Mouse (Mus musculus): ENCODE data around the gene Ube2n. TPM values are rescaled to one million over a fixed set of nuclear protein-coding genes. Genes with fewer than 3 reads are reported as not detected.

The Ube2n gene
- polyA plus RNA-seq, 1 experiment from 2014 or later = 277 TPM

DNA sequence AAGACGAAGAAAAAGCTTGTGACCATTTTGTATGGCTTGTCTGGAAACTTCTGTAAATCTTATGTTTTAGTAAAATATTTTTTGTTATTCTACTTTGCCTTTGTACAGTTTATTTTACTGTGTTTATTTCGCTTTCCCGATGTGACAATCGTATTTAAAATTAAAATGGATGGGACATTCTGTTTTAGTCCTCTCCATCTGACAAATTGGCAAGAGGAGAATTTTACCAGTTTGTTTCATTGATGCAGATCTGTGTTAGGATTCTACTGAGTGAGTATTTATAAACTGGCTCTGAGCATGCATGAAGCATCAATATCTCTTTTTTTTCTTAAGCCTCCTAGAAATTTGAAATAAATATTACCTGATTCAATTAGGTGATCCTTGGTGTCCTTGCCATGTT lies 28.0 kb downstream of the Ube2n start:
- WGBS = 83% methylated on average over 4 of the region's 4 CpGs
- ATAC-seq (replicated peaks; ENCODE audit: low FRiP score, low read depth) (no peak), DNase-seq (ENCODE audit: low spot score) (no peak)
- no peak for TF ChIP-seq CTCF (IDR thresholded peaks at IDR 0.05; ENCODE audit: low read depth)
- Histone ChIP-seq H3K4me3 (replicated peaks; ENCODE audit: low read depth, low read length) (no peak overlapping the region), H3K27me3 (ENCODE audit: insufficient read depth, low read length) (no peaks in the 10 kb centered on the region), H3K9ac (ENCODE audit: low read depth, low read length) (no peak overlapping the region), H3K4me1 (replicated peaks; ENCODE audit: insufficient read depth, low read length) (no peaks in the 10 kb centered on the region), H3K27ac (no peak overlapping the region), H3K36me3 (ENCODE audit: insufficient read depth, low read length) (peaks cover 15% of the 10 kb centered on the region; the same call in 1 of the 2 replicates), H3K4me2 (ENCODE audit: low read length) (no peak overlapping the region), H3K9me3 (replicated peaks; ENCODE audit: low read length) (no peaks in the 10 kb centered on the region)

DNA sequence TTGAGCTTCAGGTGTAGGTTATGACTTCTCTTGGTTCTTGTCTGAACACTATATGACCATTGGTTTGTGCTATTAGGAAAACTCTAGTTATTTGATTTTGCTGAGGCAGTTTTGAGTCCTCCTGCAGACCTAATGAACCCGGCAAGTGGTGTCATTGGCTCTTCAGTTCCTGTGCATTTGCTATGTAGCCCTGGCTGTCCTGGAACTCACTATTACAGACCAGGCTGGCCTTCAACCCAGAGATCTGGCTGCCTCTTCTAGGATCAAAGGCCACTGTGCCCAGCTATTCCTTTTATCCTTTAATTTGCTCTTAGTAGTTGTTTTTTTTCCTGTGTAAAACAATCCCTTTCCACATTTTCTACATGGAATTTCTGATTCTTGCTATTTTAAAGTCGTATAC lies 28.4 kb downstream of the Ube2n start:
- Histone ChIP-seq H3K4me2 (ENCODE audit: low read length) (no peak overlapping the region), H3K27me3 (ENCODE audit: insufficient read depth, low read length) (no peaks in the 10 kb centered on the region), H3K27ac (no peak overlapping the region), H3K9ac (ENCODE audit: low read depth, low read length) (no peak overlapping the region), H3K4me1 (replicated peaks; ENCODE audit: insufficient read depth, low read length) (no peaks in the 10 kb centered on the region), H3K4me3 (replicated peaks; ENCODE audit: low read depth, low read length) (no peak overlapping the region), H3K9me3 (replicated peaks; ENCODE audit: low read length) (no peaks in the 10 kb centered on the region), H3K36me3 (ENCODE audit: insufficient read depth, low read length) (peaks cover 17% of the 10 kb centered on the region; the same call in 1 of the 2 replicates)
- 79% methylated on average over 2 of the region's 2 CpGs for WGBS
- TF ChIP-seq CTCF (IDR thresholded peaks at IDR 0.05; ENCODE audit: low read depth) = no peak
- ATAC-seq (replicated peaks; ENCODE audit: low FRiP score, low read depth) (no peak), DNase-seq (ENCODE audit: low spot score) (no peak)

DNA sequence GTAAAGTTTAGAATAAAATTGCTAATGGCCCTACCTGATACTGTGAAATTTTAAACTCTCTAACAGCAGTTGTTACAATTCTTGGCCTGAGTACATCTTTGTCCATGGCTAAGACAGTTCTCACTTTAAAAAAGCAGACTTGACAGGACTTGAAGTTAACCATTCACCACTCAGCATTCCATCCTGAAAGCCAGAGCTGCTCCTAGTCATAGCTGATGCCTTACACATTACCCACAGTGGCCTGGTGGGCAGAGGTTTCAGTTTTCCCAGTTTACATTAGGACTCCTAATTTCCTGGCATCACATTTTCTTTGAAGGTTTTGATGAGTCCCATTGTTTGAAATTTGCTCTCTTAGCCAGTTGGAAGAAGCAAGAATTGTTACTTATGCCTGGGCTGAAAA lies 29.1 kb downstream of the Ube2n start:
- no peak for DNase-seq (ENCODE audit: low spot score)

DNA sequence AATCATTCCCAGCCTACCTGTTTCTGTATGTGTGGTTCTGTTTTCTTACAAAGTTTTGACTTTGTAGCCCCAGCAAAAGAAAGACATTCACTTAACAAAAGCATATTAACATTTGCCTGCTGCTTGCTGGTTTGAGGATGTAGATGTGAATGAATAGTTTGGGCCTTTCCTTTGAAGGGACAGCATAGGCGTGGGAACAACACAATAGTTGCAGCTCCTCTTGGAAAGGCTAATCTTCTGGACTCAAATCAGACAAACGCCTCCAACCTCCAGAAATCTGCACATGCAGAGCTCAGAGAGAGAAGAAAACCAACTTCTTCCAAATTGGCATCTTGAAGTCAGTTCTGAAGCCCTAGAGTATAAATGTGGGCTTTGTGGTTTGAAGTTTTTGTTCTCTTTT lies 29.7 kb downstream of the Ube2n start:
- TF ChIP-seq CTCF (IDR thresholded peaks at IDR 0.05; ENCODE audit: low read depth) = no peak

More for the DNA sequence above, 29.1 kb downstream of the Ube2n start:
- no peaks in the 10 kb centered on the region for H3K4me1 ChIP-seq (replicated peaks; ENCODE audit: insufficient read depth, low read length)
- H3K27ac ChIP-seq = no peak overlapping the region
- H3K9me3 ChIP-seq (replicated peaks; ENCODE audit: low read length) = no peaks in the 10 kb centered on the region
- peaks cover 20% of the 10 kb centered on the region; the same call in 1 of the 2 replicates for H3K36me3 ChIP-seq (ENCODE audit: insufficient read depth, low read length)
- no peak overlapping the region for H3K9ac ChIP-seq (ENCODE audit: low read depth, low read length)
- H3K4me2 ChIP-seq (ENCODE audit: low read length) = no peak overlapping the region
- ATAC-seq (replicated peaks; ENCODE audit: low FRiP score, low read depth) = 0 out of 2 replicates have a peak, but pooled peaks have one; percentile 65
- H3K27me3 ChIP-seq (ENCODE audit: insufficient read depth, low read length) = no peaks in the 10 kb centered on the region
- H3K4me3 ChIP-seq (replicated peaks; ENCODE audit: low read depth, low read length) = no peak overlapping the region
- TF ChIP-seq CTCF (IDR thresholded peaks at IDR 0.05; ENCODE audit: low read depth) = no peak

DNA sequence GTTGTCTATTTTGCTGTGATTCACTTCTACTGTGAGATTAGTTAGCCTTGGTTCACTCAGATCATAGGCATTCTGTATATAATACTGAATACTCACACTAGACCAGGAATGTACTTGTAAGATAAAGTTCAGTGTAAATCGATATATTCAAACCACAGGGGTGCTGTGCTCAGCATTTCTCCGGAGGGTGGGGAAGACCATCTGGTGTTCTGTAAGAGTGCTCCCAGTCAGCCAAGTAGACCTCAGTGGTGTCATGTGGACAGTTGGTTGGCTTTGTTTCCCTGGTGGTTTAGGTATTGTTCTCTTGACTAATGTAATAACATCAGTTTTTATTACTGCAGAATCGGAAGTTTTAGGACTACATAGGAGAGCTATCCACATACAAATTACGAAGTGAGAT lies 30.1 kb downstream of the Ube2n start:
- Histone ChIP-seq H3K27me3 (ENCODE audit: insufficient read depth, low read length) (no peaks in the 10 kb centered on the region), H3K27ac (no peak overlapping the region), H3K9ac (ENCODE audit: low read depth, low read length) (no peak overlapping the region), H3K4me3 (replicated peaks; ENCODE audit: low read depth, low read length) (no peak overlapping the region), H3K4me2 (ENCODE audit: low read length) (no peak overlapping the region), H3K9me3 (replicated peaks; ENCODE audit: low read length) (no peaks in the 10 kb centered on the region), H3K4me1 (replicated peaks; ENCODE audit: insufficient read depth, low read length) (no peaks in the 10 kb centered on the region), H3K36me3 (ENCODE audit: insufficient read depth, low read length) (peaks cover 24% of the 10 kb centered on the region; the same call in 1 of the 2 replicates)
- no peak for TF ChIP-seq CTCF (IDR thresholded peaks at IDR 0.05; ENCODE audit: low read depth)
- WGBS = 71% methylated on average over 4 of the region's 4 CpGs
- ATAC-seq (replicated peaks; ENCODE audit: low FRiP score, low read depth) (no peak), DNase-seq (ENCODE audit: low spot score) (no peak)

More for the DNA sequence above, 29.7 kb downstream of the Ube2n start:
- H3K27ac ChIP-seq = no peak overlapping the region
- ATAC-seq (replicated peaks; ENCODE audit: low FRiP score, low read depth) (no peak), DNase-seq (ENCODE audit: low spot score) (no peak)
- peaks cover 21% of the 10 kb centered on the region; the same call in 1 of the 2 replicates for H3K36me3 ChIP-seq (ENCODE audit: insufficient read depth, low read length)
- no peaks in the 10 kb centered on the region for H3K9me3 ChIP-seq (replicated peaks; ENCODE audit: low read length)
- no peak overlapping the region for H3K4me3 ChIP-seq (replicated peaks; ENCODE audit: low read depth, low read length)
- H3K4me2 ChIP-seq (ENCODE audit: low read length) = no peak overlapping the region
- WGBS = 81% methylated on average over 2 of the region's 2 CpGs
- H3K27me3 ChIP-seq (ENCODE audit: insufficient read depth, low read length) = no peaks in the 10 kb centered on the region
- no peaks in the 10 kb centered on the region for H3K4me1 ChIP-seq (replicated peaks; ENCODE audit: insufficient read depth, low read length)
- no peak overlapping the region for H3K9ac ChIP-seq (ENCODE audit: low read depth, low read length)

DNA sequence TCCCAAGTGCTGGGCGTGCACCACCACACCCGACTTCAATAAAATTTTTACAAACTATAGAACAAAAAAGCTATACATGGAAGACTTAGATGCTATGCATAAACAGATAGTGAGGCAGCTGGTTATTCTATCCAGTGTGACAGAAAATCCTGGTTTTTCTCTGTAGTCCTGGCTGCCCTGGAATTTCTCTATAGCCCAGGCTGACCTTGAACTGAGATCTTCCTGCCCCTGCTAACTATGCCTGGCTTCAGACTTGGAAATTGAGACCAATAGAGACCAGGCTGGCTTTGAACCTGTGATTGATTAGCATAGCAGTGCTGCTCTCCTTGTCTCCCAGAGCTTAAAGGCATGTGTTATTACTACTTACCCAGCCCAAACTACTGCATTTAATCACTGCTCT lies 31.2 kb downstream of the Ube2n start:
- no peak overlapping the region for H3K4me2 ChIP-seq (ENCODE audit: low read length)
- no peaks in the 10 kb centered on the region for H3K4me1 ChIP-seq (replicated peaks; ENCODE audit: insufficient read depth, low read length)
- TF ChIP-seq CTCF (IDR thresholded peaks at IDR 0.05; ENCODE audit: low read depth) = no peak
- H3K27ac ChIP-seq = no peak overlapping the region
- H3K9me3 ChIP-seq (replicated peaks; ENCODE audit: low read length) = no peaks in the 10 kb centered on the region
- ATAC-seq (replicated peaks; ENCODE audit: low FRiP score, low read depth) (no peak), DNase-seq (ENCODE audit: low spot score) (no peak)
- H3K4me3 ChIP-seq (replicated peaks; ENCODE audit: low read depth, low read length) = no peak overlapping the region
- no peaks in the 10 kb centered on the region for H3K27me3 ChIP-seq (ENCODE audit: insufficient read depth, low read length)
- H3K36me3 ChIP-seq (ENCODE audit: insufficient read depth, low read length) = peaks cover 34% of the 10 kb centered on the region; the same call in 1 of the 2 replicates
- H3K9ac ChIP-seq (ENCODE audit: low read depth, low read length) = no peak overlapping the region
- 94% methylated on average over 2 of the region's 2 CpGs for WGBS
